Mouse (Mus musculus) heart, postnatal 25 days (tissue): Measurements from ENCODE around the gene Dcst1. TPM values are rescaled to one million over a fixed set of nuclear protein-coding genes. Genes with fewer than 3 reads are reported as not detected.

ENCODE experiments used
- DNase-seq: peaks from one replicate; pipeline ENCODE4 v3.0.0; 2022; ENCODE audit warnings: low spot score
- intact Hi-C: fragments of 180-260 bp; cut with DNase I; formaldehyde crosslinking; loops from one replicate; pipeline ENCODE4 v1.15.1; 2025
- total RNA-seq, 2 experiments: library from RNA; stranded (reverse); gene quantifications; 2 replicates each; pipeline ENCODE4 v1.2.3; 2021

Gene Dcst1
- total RNA-seq, 2 experiments from 2014 or later = not detected

DNA sequence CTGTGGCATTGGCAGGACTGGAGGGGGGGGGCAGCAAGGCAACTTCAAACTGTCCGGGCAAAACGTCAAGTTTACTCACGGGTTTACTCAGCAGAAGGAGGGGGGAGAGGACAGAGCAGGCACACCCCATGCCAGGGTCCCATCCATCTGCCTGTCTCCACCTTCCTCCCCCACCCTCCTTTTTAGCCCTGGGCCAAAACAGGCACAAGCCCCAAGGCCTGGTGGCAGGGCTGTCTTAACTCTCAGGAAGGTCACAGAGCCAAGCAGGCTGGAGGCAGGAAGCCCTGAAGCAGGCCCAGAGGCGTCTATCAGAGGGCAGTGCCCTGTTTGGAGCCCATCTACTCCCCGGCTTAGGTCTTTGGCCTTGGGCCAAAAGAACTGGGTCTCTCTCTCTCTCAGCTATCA is 25.1 kb upstream of the Dcst1 start:
- no peak for DNase-seq
- intact Hi-C loops = no loop called here

- intact Hi-C loops = no loop called here
- no peak for DNase-seq
Measured at GRCm38 (mm10) chr3:89388901-89389740, 24.1 kb upstream of the Dcst1 start.

DNA sequence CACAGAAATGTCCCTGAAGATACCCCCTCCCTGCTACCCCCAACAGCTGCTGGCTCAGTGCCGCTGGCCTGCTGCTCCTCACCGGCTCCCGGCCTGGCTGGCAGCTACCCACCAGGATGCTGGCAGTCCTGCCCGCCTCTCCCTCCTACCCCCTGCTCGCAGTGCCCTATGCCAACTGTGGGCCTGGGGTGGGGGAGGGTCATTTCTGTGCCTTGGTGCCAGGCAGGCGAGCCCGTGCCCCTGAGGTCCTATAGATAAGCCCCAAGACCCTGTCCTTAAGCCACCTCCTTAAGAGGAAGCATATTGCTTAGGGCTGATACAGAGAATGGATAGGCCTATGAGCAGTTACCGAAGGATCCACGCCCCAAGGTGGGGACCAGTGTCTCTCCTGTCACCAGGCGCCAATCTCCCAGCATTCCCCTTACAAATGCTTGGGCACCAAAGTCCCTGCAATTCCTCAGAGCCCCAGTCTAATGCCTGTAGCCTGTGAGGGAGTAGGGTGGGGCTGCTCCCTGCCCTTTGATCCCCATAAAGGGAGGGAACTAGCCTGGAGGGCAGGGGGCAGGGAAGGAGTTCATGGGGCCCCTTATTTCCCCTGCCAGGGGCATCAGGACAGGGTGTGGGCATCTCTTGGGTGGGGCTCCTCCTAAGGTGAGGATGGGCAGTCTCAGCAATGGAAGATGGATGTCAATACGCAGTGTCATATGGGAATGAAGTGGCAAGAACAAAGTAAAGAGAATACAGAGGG is 23.3 kb upstream of the Dcst1 start:
- intact Hi-C loops = no loop called here

DNA sequence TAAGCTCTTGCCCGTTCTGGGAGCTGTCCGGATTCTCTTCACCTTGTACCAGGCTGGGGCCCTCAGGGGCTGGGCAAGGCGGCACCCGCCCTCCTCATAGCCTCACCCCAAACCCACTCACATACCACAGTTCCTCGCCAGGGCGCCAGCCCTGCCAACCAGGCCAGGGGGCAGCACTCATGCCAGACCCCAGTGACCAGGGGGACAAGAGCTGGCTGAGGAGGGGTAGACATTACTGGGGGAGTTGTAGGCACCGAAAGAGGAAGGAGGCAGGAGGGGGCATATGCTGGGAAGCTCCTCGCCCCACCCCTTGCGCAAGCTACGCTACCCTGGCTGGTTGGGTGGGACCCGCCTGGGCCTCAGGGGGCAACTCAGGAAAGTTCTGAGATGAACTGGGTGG is 22.6 kb upstream of the Dcst1 start:
- intact Hi-C loops = no loop called here
- no peak for DNase-seq

More for the DNA sequence above, 23.3 kb upstream of the Dcst1 start:
- DNase-seq = no peak

GRCm38 (mm10) chr3:89386438-89387420 is 21.7 kb upstream of the Dcst1 start:
- intact Hi-C loops = no loop called here
- DNase-seq = no peak

GRCm38 (mm10) chr3:89385451-89385850 is 20.4 kb upstream of the Dcst1 start:
- intact Hi-C loops = no loop called here
- DNase-seq = no peak

GRCm38 (mm10) chr3:89384331-89385076 is 19.5 kb upstream of the Dcst1 start:
- DNase-seq = no peak
- intact Hi-C loops = no loop called here

DNA sequence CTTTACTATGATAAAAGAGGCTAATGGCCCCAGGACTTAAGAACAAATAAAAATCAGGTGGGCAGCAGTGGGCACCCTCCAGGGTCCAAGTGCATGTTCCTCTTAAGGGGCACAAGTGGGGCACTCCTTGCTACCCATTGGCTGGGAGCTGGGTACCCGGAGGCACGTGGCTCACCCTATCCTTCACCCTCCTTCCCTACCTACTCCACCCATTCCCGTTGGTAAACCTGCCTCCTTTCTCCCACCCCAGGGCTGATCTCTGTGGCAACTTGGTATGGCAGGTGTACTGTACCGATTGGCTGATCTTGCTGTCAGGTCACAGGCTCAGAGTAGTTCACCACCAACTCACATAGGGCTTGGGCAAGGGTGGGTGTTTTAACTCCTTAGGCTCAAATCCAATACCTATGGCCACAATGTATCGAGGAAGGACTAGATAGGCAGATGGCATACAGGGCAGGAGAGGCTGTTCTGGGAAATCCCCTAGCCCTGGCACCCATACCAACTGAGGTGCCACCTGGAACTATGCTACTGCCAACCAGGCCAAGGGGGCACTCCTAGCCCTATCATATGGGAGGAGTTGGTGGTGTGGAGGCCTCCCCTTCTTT is 18.7 kb upstream of the Dcst1 start:
- intact Hi-C loops = no loop called here

GRCm38 (mm10) chr3:89382950-89383349 is 17.9 kb upstream of the Dcst1 start:
- intact Hi-C loops = no loop called here
- DNase-seq = no peak

More for the DNA sequence above, 18.7 kb upstream of the Dcst1 start:
- DNase-seq = no peak

- intact Hi-C loops = no loop called here
- DNase-seq = no peak
Measured at GRCm38 (mm10) chr3:89382033-89382882, 17.2 kb upstream of the Dcst1 start.

DNA sequence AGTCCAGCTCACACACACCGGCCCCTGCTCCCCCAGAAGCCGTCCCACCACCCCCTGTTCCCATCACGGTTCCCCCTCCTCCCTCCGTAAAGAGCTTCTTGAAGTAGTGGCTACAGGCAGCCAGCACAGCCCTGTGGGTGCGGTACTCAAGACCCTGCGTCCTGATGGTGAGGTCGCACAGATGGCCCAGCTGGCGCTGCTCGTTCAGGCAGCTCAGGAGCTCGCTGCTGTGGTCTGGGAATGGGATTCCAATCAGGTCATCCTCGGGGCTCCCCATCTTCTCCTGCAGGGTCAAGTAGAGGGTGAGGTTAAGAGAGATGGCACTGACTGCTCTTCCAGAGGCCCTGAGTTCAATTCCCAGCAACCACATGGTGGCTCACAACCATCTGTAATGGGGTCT is 16.2 kb upstream of the Dcst1 start:
- DNase-seq = no peak
- intact Hi-C loops = no loop called here

- DNase-seq = no peak
- intact Hi-C loops = no loop called here
Measured at GRCm38 (mm10) chr3:89380711-89381110, 15.7 kb upstream of the Dcst1 start.

DNA sequence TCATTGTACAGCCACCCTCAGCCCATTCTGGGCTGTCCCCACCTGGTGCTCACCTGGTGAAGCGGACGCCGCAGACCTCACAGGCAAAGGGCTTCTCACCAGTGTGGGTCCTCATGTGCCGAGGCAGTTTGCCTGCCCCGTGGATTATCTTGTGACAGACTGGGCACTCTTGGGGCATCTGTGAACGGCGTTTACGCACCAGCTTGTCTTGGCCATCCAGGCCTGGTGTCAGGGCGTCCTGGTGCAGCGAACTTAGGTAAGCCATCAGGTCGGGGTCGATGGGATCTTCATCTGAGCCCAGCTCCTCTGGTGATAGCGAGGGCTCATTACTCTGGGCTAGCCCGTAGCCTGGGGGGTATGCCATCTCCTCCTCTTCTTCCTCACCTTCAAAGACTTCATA is 15.2 kb upstream of the Dcst1 start:
- intact Hi-C loops = no loop called here
- DNase-seq = no peak

DNA sequence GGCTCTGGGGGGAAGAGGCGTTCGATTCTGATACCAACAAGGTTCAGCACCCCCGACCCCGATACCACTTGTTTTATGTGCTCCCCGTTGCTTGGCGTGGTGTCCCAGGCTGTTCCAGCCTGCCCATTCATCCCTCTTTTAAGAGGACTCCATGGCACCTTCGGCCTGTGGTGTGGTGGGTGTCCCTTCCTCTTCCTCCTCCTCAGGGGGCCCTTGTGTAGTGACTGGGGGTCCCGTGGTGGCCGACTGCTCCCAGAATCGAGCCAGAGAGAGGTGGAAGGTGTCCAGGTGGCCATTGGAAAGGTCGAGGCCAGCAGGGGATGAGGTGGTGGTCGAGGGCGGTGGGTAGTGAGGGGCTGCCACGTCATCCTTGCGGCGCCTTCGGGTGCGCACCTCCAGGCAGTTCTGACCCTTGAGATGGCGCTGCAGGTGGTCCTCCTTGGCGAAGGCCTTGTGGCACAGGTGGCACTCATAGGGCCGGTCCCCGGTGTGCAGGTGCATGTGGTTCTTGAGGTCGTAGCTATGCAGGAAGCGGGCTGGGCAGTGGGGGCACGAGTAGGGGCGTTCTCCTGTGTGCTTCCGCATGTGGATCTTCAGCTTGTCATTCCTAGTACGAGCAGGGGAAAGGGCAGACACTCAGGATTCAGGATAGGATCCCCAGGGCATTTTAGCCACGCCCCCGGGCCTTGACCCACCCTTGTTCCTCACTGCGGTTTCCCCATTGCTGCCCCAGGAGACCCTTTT is 14.5 kb upstream of the Dcst1 start:
- intact Hi-C loops = no loop called here
- no peak for DNase-seq

DNA sequence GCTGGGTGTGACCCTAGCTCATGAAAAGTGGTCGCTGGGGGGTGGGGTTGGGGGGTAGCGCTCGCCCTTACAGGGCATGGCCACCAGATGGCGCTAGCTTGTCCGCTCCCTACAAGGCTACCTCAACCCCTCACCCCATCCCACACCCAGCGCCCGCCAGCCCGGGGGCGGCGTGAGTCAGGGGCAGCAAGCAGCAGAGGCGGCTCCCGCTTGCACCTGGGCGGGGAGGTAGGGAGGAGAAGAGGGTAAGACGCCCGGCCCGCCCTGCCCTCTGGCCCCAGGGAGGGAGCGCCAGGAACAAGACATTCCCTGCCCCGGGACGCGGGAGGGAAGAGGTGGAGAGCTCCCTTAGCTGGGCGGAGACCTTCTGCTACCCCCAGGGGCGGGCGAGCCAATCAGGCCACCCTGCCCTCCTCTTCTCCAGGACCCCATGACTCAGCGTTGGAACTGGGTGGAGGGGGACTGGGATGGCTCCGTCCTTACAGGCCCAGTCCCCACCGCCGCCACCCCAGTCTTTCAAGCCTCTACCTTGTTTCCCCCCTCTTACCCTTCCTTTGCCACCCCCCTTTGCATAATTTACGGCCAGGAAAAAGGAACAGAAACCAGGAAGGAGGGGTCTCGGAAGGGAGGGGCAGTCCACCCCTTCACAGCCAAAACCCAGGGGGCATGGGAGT is 13.5 kb upstream of the Dcst1 start:
- intact Hi-C loops = loop anchor here (1.0 kb wide), 1 partner anchor 106 kb away; no protein-coding TSS in a partner anchor
- DNase-seq = peak; percentile 76

- DNase-seq = no peak
- intact Hi-C loops = loop anchor here (1.0 kb wide), 1 partner anchor 106 kb away; no protein-coding TSS in a partner anchor
Measured at GRCm38 (mm10) chr3:89377831-89378230, 12.8 kb upstream of the Dcst1 start.
